Mouse (Mus musculus): ENCODE results near the gene Slc46a3. TPM values are rescaled to one million over a fixed set of nuclear protein-coding genes. Genes with fewer than 3 reads are reported as not detected.

The Slc46a3 gene
- 1.7 and 2.2 TPM in 2 replicates for polyA plus RNA-seq (2014; fragmentation: Nextera tagmentation; extraction: Ambion mirVana)

DNA sequence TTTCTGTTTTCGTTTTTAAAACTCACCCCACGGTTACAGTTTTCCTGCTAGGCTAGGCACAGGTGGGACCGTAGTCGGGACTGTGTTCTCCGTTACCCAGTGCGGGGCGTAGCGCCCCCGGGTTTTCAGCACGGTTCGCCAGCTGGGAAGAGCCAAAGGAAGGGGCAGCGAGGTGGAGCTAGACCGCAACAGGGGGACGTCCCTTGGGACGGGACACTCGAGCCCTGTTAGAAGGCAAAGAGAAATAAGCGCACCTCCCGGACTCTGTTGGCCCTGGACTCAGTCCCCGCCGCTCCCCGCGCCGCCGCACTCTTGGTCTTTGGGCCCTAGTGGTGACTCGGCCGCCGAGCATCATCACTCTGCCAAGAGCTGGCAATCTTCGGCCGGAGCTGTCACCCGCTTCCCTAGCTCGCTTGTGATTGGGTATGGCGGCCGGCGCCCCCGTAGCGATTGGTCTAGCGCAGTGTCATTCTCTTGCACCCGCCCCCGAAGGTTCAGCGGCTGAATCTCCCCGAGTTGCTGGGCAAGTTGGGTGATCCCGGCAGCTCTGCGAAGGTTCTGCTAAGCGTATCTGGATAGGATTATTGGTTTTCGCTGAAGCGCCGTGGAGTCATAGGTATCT lies at the start of gene Slc46a3:
TSS of gene Slc46a3 (minus strand) at position 361 of the 622 bp plus-strand sequence.
- Histone ChIP-seq H3K9me3 (ENCODE audit: control insufficient read depth, low read length) (no peaks in the 10 kb centered on the region), H3K9ac (ENCODE audit: low read length) (0 out of 2 replicates have a peak within 1 kb of the TSS, but pooled peaks have one; percentile 17), H3K4me2 (ENCODE audit: low read depth, severe bottlenecking) (peak within 1 kb of the TSS; percentile 70), H3K36me3 (ENCODE audit: control insufficient read depth, insufficient read depth, low read length) (no peaks in the 10 kb centered on the region), H3K4me3 (ENCODE audit: low read depth, low read length) (peak within 1 kb of the TSS; percentile 41), H3K4me1 (ENCODE audit: control insufficient read depth, insufficient read depth, low read length) (0 out of 2 replicates have a peak, but pooled peaks cover 2% of the 10 kb centered on the region), H3K27ac (replicated peaks; ENCODE audit: low read depth, low read length) (no peak within 1 kb of the TSS), H3K27me3 (ENCODE audit: control insufficient read depth, insufficient read depth, low read length) (peaks cover 2% of the 10 kb centered on the region)
- peak; percentile 96 for DNase-seq (ENCODE audit: low spot score)
- ATAC-seq (ENCODE audit: insufficient number of reproducible peaks, low FRiP score, low TSS enrichment, low read depth), result peak; percentile 95
- under 1% methylated on average over 47 of the region's 47 CpGs for WGBS

DNA sequence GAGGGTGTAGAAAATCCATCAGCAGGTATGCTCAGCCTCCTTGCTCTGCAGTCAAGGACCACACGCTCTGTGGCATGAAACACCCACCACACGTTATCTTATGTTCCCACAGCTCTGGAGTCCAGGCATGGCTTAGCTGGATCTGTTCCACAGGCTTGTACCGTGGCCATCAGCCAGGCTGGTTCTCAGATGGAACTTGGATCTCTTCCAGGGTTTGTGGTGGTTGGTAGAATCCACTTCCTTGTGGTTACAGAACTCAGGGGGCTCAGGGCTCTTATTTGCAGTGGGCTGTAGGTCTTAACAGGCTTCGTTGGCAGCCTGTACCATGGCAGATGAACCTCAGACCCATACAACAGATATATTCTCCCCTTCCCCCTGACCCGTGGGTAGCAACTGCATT lies 44.6 kb upstream of the Slc46a3 start:
- H3K9ac ChIP-seq (ENCODE audit: low read length), result no peak overlapping the region
- WGBS, result 84% methylated on average over 5 of the region's 5 CpGs
- H3K27me3 ChIP-seq (ENCODE audit: control insufficient read depth, insufficient read depth, low read length), result no peaks in the 10 kb centered on the region
- H3K27ac ChIP-seq (replicated peaks; ENCODE audit: low read depth, low read length), result no peak overlapping the region
- H3K4me1 ChIP-seq (ENCODE audit: control insufficient read depth, insufficient read depth, low read length), result no peaks in the 10 kb centered on the region
- no peaks in the 10 kb centered on the region for H3K36me3 ChIP-seq (ENCODE audit: control insufficient read depth, insufficient read depth, low read length)
- no peaks in the 10 kb centered on the region; the same call in 1 of the 2 replicates for H3K9me3 ChIP-seq (ENCODE audit: control insufficient read depth, low read length)
- H3K4me2 ChIP-seq (ENCODE audit: low read depth, severe bottlenecking), result no peak overlapping the region
- DNase-seq (ENCODE audit: low spot score) (no peak), ATAC-seq (ENCODE audit: insufficient number of reproducible peaks, low FRiP score, low TSS enrichment, low read depth) (no peak)
- no peak overlapping the region for H3K4me3 ChIP-seq (ENCODE audit: low read depth, low read length)

DNA sequence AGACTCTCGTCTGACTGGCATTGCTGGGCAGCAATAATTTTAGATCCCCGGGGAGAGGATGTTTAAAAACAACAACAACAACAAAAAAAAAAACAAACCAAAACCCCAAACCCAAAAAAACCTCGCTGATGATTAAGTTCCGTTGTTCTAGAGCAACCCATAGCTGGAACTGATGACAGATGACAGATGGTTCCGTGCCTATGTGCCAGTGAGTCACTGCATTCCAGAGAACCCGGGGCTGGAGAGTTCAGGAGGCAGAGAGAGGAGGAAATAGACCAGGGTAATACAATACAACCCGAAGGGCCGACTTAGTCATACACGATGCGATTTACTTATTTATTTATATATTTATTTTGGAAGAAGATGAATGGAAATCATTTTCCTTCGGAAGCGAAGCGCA lies 40.5 kb upstream of the Slc46a3 start:
- DNase-seq (ENCODE audit: low spot score), result no peak
- Histone ChIP-seq H3K36me3 (ENCODE audit: control insufficient read depth, insufficient read depth, low read length) (no peaks in the 10 kb centered on the region), H3K27ac (replicated peaks; ENCODE audit: low read depth, low read length) (no peak overlapping the region), H3K4me3 (ENCODE audit: low read depth, low read length) (no peak overlapping the region), H3K4me1 (ENCODE audit: control insufficient read depth, insufficient read depth, low read length) (no peaks in the 10 kb centered on the region), H3K4me2 (ENCODE audit: low read depth, severe bottlenecking) (no peak overlapping the region), H3K9ac (ENCODE audit: low read length) (no peak overlapping the region), H3K9me3 (ENCODE audit: control insufficient read depth, low read length) (no peaks in the 10 kb centered on the region), H3K27me3 (ENCODE audit: control insufficient read depth, insufficient read depth, low read length) (no peaks in the 10 kb centered on the region)
- no peak for ATAC-seq (ENCODE audit: insufficient number of reproducible peaks, low FRiP score, low TSS enrichment, low read depth)
- WGBS, result 89% methylated on average over 13 of the region's 13 CpGs

DNA sequence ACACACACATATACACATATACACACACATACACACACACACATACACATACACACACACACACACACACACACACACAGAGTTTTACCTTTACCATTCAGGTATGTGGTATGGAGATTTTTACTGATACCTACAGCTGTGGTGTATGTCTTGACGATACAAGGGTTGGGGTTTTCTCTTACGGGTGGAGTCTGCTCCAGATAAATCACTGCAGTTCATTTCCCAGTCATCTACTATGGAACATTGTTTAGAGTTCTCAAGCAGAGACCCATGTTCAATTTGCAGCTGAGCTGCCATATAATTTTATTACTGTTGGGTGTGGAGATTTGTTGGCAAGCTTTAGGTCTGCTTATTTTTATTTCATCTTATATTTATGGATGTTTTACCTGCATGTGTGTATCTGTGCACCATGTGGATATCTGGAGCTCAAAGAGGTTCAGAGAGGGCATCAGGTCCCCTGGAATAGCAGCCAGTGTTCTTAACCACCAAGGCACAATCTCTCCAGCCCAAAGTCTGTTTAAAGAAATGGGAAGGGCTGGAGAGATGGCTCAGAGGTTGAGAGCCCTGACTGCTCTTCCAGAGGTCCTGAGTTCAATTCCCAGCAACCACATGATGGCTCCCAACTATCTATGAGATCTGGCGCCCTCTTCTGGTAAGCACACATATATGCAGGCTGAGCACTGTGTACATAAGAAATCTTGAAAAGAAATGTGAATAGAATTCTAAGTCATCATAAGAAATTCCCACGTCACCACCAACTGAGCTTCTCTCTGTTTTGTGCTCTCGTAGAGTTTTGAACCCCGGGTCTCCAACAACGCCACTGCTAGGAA lies 34.3 kb upstream of the Slc46a3 start:
- Histone ChIP-seq H3K27me3 (ENCODE audit: control insufficient read depth, insufficient read depth, low read length) (no peaks in the 10 kb centered on the region), H3K4me1 (ENCODE audit: control insufficient read depth, insufficient read depth, low read length) (no peaks in the 10 kb centered on the region), H3K27ac (replicated peaks; ENCODE audit: low read depth, low read length) (no peak overlapping the region), H3K9me3 (ENCODE audit: control insufficient read depth, low read length) (no peaks in the 10 kb centered on the region), H3K9ac (ENCODE audit: low read length) (no peak overlapping the region), H3K4me2 (ENCODE audit: low read depth, severe bottlenecking) (no peak overlapping the region), H3K4me3 (ENCODE audit: low read depth, low read length) (no peak overlapping the region), H3K36me3 (ENCODE audit: control insufficient read depth, insufficient read depth, low read length) (no peaks in the 10 kb centered on the region)
- 83% methylated on average over 7 of the region's 7 CpGs for WGBS
- ATAC-seq (ENCODE audit: insufficient number of reproducible peaks, low FRiP score, low TSS enrichment, low read depth) (no peak), DNase-seq (ENCODE audit: low spot score) (no peak)

DNA sequence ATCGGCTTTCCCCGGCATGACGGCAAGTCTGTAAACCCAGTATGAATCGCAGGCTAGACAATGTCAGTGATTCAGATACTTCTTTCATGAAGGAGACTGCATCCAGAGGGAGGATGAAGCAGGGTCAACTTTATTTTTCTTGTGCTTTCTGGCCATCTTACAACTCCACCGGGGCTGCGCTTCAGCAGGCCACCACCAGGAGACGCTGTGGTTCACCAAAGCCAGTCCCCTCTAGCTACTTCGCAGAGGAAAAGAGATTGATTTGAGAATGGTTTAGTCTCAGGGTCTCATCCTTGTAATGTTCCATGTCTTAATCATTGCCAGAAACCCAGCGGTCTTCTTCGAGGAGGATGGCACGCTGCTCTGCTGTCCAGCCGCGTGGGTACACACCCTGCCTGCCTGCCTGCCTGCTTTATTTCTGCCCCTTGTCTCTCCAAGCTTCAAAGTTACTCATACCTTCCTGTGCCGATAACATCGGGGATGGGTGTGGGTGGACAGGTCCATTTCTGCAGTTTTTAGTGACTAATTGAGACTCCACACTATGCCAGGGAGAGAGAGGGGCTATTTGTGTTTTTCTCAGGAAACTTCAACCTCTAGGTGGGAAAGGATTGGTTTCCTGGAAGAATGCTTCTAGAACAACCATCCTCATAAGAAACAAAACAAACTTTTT lies 31.5 kb upstream of the Slc46a3 start:
- 71% methylated on average over 15 of the region's 15 CpGs for WGBS
- H3K36me3 ChIP-seq (ENCODE audit: control insufficient read depth, insufficient read depth, low read length), result no peaks in the 10 kb centered on the region
- H3K27ac ChIP-seq (replicated peaks; ENCODE audit: low read depth, low read length), result no peak overlapping the region
- DNase-seq (ENCODE audit: low spot score) (peak; percentile 60), ATAC-seq (ENCODE audit: insufficient number of reproducible peaks, low FRiP score, low TSS enrichment, low read depth) (no peak)
- no peaks in the 10 kb centered on the region for H3K9me3 ChIP-seq (ENCODE audit: control insufficient read depth, low read length)
- no peak overlapping the region for H3K9ac ChIP-seq (ENCODE audit: low read length)
- no peak overlapping the region for H3K4me3 ChIP-seq (ENCODE audit: low read depth, low read length)
- no peaks in the 10 kb centered on the region for H3K27me3 ChIP-seq (ENCODE audit: control insufficient read depth, insufficient read depth, low read length)
- no peaks in the 10 kb centered on the region for H3K4me1 ChIP-seq (ENCODE audit: control insufficient read depth, insufficient read depth, low read length)
- no peak overlapping the region for H3K4me2 ChIP-seq (ENCODE audit: low read depth, severe bottlenecking)

DNA sequence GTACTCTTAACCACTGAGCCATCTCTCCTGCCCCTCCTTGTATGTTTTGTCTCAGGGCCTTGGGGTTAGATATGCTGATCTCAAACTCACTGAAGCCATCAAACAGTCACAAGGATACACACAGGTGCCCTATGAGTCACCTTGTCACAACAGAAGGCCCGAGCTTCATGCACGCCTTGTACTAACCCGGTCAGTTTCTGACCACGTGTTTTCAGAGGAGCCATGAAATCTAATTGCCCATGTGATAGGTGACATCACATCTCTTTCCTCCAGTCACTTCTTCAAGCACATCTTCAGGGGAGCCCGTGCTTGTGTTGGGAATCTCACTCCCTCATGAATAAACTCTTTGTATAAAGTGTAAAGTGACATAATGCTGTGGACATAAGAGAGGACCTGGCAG lies 30.0 kb upstream of the Slc46a3 start:
- Histone ChIP-seq H3K27ac (replicated peaks; ENCODE audit: low read depth, low read length) (no peak overlapping the region), H3K36me3 (ENCODE audit: control insufficient read depth, insufficient read depth, low read length) (no peaks in the 10 kb centered on the region), H3K4me1 (ENCODE audit: control insufficient read depth, insufficient read depth, low read length) (no peaks in the 10 kb centered on the region), H3K4me3 (ENCODE audit: low read depth, low read length) (no peak overlapping the region), H3K27me3 (ENCODE audit: control insufficient read depth, insufficient read depth, low read length) (no peaks in the 10 kb centered on the region), H3K4me2 (ENCODE audit: low read depth, severe bottlenecking) (no peak overlapping the region), H3K9me3 (ENCODE audit: control insufficient read depth, low read length) (no peaks in the 10 kb centered on the region), H3K9ac (ENCODE audit: low read length) (no peak overlapping the region)
- ATAC-seq (ENCODE audit: insufficient number of reproducible peaks, low FRiP score, low TSS enrichment, low read depth) (no peak), DNase-seq (ENCODE audit: low spot score) (no peak)
- WGBS, result 86% methylated on average over 5 of the region's 5 CpGs

DNA sequence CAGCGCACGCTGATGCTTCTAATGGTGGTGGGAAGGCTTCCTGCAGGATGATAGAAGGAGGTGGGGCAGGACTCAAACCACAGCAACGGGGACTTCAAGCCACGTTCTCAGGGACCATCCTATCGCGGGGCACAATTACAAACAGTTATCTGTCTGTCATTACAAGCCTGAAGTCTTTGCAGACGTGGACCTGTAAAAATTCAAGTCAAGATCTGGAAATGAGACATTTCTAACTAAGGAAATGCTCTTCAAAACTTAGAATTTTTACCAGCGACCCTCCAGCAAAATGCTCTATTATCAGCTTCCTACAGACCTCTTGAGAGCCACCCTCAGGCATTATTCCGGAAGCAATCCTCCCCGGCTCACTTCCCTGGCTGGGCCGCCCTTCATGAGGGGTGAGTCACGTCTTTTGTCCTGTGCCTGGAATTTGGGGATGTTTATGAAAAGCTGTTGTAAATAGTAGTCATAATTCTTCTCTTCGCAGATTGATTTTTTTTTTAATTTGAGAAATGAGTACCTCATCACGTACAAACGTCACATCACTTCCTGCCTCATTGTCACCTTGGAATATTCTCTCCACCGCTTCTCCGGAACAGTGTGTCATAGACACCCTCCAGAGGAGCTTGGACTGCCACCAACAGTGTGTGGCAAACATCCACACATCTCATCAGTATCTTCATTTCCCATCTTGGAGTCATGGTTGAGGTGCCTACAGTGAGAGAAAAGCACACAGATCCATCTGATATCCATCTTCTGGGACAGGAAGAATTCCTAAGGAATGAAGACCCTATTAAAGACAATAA lies 23.6 kb upstream of the Slc46a3 start:
- Histone ChIP-seq H3K36me3 (ENCODE audit: control insufficient read depth, insufficient read depth, low read length) (no peaks in the 10 kb centered on the region), H3K27ac (replicated peaks; ENCODE audit: low read depth, low read length) (no peak overlapping the region), H3K4me2 (ENCODE audit: low read depth, severe bottlenecking) (no peak overlapping the region), H3K9me3 (ENCODE audit: control insufficient read depth, low read length) (no peaks in the 10 kb centered on the region), H3K27me3 (ENCODE audit: control insufficient read depth, insufficient read depth, low read length) (no peaks in the 10 kb centered on the region), H3K4me3 (ENCODE audit: low read depth, low read length) (no peak overlapping the region), H3K9ac (ENCODE audit: low read length) (no peak overlapping the region), H3K4me1 (ENCODE audit: control insufficient read depth, insufficient read depth, low read length) (peaks cover 3% of the 10 kb centered on the region; the same call in 1 of the 2 replicates)
- ATAC-seq (ENCODE audit: insufficient number of reproducible peaks, low FRiP score, low TSS enrichment, low read depth) (no peak), DNase-seq (ENCODE audit: low spot score) (no peak)
- WGBS, result 77% methylated on average over 17 of the region's 17 CpGs

DNA sequence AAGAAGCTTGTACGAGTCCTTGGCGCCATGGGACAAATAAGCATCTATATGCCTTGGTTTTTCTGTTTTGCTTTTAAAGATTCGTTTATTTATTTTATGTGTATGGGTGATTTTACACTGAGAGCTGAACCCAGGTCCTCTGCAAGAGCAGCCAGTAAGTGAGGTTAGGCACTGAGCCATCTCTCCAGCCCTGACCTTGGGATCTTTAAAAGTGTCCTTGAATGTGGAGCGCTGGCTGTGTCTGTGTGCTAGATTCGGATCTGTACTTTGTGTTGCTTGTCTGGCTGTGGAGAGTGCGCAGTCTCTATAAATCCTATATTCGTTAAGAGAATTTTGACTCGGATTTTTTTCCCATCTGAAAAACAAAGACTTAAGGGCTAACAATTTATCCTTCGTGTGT lies 21.6 kb upstream of the Slc46a3 start:
- 88% methylated on average over 9 of the region's 9 CpGs for WGBS
- H3K27me3 ChIP-seq (ENCODE audit: control insufficient read depth, insufficient read depth, low read length), result no peaks in the 10 kb centered on the region
- H3K4me3 ChIP-seq (ENCODE audit: low read depth, low read length), result no peak overlapping the region
- peaks cover 6% of the 10 kb centered on the region; the same call in 1 of the 2 replicates for H3K4me1 ChIP-seq (ENCODE audit: control insufficient read depth, insufficient read depth, low read length)
- H3K27ac ChIP-seq (replicated peaks; ENCODE audit: low read depth, low read length), result no peak overlapping the region
- DNase-seq (ENCODE audit: low spot score), result no peak
- no peak overlapping the region for H3K4me2 ChIP-seq (ENCODE audit: low read depth, severe bottlenecking)
- H3K36me3 ChIP-seq (ENCODE audit: control insufficient read depth, insufficient read depth, low read length), result no peaks in the 10 kb centered on the region
- H3K9ac ChIP-seq (ENCODE audit: low read length), result no peak overlapping the region
- H3K9me3 ChIP-seq (ENCODE audit: control insufficient read depth, low read length), result no peaks in the 10 kb centered on the region
- ATAC-seq (ENCODE audit: insufficient number of reproducible peaks, low FRiP score, low TSS enrichment, low read depth), result no peak

Measured in limb, embryonic 11.5 days (tissue).